Mouse (Mus musculus) kidney, postnatal 10 days (tissue): ENCODE data around the gene Cisd1.

Experiments
- DNase-seq: peaks from one replicate; pipeline ENCODE4 v3.0.0; 2021; ENCODE audit warnings: mixed read lengths

Cisd1 gene

GRCm38 (mm10) chr10:71323669-71324068, 21.1 kb downstream of the Cisd1 start:
- DNase-seq: no peak

GRCm38 (mm10) chr10:71316497-71316896, 28.3 kb downstream of the Cisd1 start:
- no peak for DNase-seq

GRCm38 (mm10) chr10:71316056-71316455, 28.7 kb downstream of the Cisd1 start:
- no peak for DNase-seq

GRCm38 (mm10) chr10:71314596-71314995, 30.2 kb downstream of the Cisd1 start:
- no peak for DNase-seq

- no peak for DNase-seq
These were observed 34.5 kb downstream of the Cisd1 start for GRCm38 (mm10) chr10:71310288-71310687.

GRCm38 (mm10) chr10:71308199-71308598, 36.6 kb downstream of the Cisd1 start:
- no peak for DNase-seq

GRCm38 (mm10) chr10:71306759-71307158, 38.0 kb downstream of the Cisd1 start:
- DNase-seq: no peak

- peak; percentile 52 for DNase-seq
These were observed 38.6 kb downstream of the Cisd1 start for GRCm38 (mm10) chr10:71306190-71306589.

- DNase-seq: peak; percentile 36
These were observed 42.3 kb downstream of the Cisd1 start for GRCm38 (mm10) chr10:71302490-71302889.

GRCm38 (mm10) chr10:71300161-71300560, 44.6 kb downstream of the Cisd1 start:
- DNase-seq: no peak

GRCm38 (mm10) chr10:71293245-71293644, 51.5 kb downstream of the Cisd1 start:
- DNase-seq: no peak

GRCm38 (mm10) chr10:71292254-71292653, 52.5 kb downstream of the Cisd1 start:
- no peak for DNase-seq

- DNase-seq: no peak
These were observed 53.0 kb downstream of the Cisd1 start for GRCm38 (mm10) chr10:71291801-71292200.

- peak; percentile 60 for DNase-seq
These were observed 53.5 kb downstream of the Cisd1 start for GRCm38 (mm10) chr10:71291179-71291661.

- DNase-seq: peak; percentile 93
These were observed 59.6 kb downstream of the Cisd1 start, which contains the start of gene Ube2d1 for GRCm38 (mm10) chr10:71285126-71285580. TSS of gene Ube2d1 (minus strand) at chr10:71285262.

GRCm38 (mm10) chr10:71284511-71285125, 60.1 kb downstream of the Cisd1 start:
- DNase-seq: peak; percentile 56

GRCm38 (mm10) chr10:71284131-71284510, 60.6 kb downstream of the Cisd1 start:
- no peak for DNase-seq
